Mouse (Mus musculus) hematopoietic stem cell, adult 5-6 weeks (primary cell): ENCODE measurements around the gene Zkscan7. TPM values are rescaled to one million over a fixed set of nuclear protein-coding genes. Genes with fewer than 3 reads are reported as not detected.
A peak's percentile ranks its signal among the peaks of the same experiment; 100 is the strongest.

ENCODE experiments used
- ATAC-seq, 2 experiments: fragments of 125-278 bp in 1 of 2; replicated peaks in 1 of 2; 2 replicates each; pipeline ENCODE4 v1.8.0; 2016 to 2017; ENCODE audit warnings: inconsistent platforms in 2 of 2, mild to moderate bottlenecking in 2 of 2, moderate number of reproducible peaks in 2 of 2, low read depth in 1 of 2, moderate TSS enrichment in 1 of 2; ENCODE audit not compliant: low FRiP score in 2 of 2, poor library complexity in 2 of 2, severe bottlenecking in 2 of 2, insufficient read depth in 1 of 2, low TSS enrichment in 1 of 2
- total RNA-seq: library from RNA; stranded (forward); fragments of 172-1452, 232-1000 nt; gene quantifications from 2 replicates; pipeline ENCODE4 v1.2.3, GENCODE M21; 2017

Gene Zkscan7
- total RNA-seq, 1 experiment from 2014 or later, result 5.1 TPM

DNA sequence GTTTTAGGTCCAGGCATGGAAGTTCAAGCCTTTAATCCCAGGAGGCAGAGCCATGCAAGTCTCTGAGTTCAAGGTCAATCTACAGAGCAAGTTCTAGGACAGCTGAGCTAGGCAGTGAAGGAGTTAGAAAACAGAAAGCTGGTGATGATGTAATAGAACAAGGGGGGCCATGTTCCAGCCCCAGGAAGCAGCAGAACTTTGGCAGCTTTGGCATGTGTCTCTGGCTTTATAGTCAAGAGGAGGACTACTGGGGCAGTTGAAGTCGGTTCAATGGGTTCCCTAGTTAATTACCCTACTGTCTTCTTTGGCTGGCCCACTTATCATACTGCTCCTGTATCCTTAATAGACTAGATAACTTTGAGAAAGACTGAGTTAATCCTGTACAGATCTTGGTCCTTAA is 10.8 kb upstream of the Zkscan7 start:
- ATAC-seq, result no peak

DNA sequence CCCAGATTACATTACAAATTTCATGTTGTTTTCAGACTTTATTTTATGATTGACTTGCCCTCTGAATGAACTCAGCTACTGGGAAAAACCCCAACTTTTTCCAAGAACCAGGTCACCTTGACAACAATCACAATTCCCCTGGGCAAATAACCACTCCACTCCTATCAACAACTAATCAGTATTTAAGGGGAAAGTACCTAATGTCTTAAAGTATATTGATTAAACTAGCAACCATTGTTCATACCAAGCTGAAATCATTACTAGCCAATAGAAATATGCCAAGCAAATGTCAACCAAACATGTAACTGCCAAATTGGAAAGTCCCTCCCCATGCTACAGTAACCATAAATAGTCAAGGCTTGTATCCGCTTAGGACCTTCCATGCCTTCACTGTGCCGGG is 10.3 kb upstream of the Zkscan7 start:
- no peak for ATAC-seq

DNA sequence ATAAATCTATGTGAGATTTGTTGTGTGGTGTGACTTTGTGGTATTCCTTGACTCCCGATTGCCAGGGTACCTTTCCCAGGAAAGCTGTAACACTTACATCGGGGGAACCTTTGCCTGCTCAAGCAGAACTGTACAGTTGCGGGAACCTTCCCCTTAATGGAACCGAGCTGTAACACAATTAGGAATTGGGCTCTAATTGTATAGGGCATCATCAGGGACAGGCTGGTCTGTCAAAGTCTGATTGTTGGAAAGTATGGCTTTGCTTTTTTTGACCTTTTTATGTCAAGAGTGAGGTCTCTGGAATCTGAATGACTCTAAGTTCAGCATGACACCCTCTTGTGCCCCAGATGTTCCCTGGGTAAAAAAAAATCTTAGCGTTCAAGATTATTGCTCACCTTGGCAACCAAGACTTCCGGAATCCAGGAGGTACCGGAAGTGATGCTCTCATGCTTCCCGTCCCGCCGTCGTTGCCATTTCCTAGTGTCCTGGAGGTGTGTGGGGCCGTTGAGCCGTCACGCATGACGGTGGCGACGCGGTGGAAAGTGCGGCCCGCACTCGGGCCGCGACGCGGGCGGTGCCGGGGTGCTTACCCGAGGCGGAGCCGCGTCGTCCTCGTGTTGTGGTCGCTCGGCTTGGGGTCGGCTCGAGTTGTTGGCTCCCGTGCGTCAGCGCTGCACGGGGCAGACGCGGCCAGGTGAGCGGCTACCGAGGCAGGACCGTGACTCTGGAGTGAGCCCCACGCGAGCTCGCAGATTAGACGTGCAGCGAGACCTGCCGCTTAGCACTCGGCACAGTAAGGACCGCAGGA is 1.1 kb downstream of the Zkscan7 start:
- peak; percentile 46 to 87 for ATAC-seq

GRCm38 (mm10) chr9:122901047-122901446 is 15.6 kb downstream of the Zkscan7 start:
- no peak for ATAC-seq

- peak; percentile 81 to 90 for ATAC-seq
Observed at GRCm38 (mm10) chr9:122902717-122903535, 17.4 kb downstream of the Zkscan7 start.

DNA sequence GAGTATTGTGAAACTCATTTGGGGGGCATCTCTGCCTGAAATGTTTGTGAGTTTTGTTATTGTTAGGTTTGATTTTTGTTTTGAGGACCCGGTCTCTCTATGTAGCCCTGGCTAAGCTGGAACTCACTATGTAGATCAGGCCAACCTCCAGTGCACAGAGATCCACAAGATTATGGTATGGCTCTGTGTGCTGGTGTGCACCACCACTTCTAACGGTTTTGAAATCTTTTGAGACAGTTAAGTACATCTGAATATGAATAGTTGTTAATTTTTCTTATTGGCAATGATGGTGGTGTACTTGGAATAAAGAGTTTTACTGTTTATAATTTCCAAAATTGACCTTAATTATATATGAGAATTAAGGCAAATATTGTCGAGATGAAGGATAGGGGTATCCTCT is 37.0 kb downstream of the Zkscan7 start:
- ATAC-seq, result no peak

DNA sequence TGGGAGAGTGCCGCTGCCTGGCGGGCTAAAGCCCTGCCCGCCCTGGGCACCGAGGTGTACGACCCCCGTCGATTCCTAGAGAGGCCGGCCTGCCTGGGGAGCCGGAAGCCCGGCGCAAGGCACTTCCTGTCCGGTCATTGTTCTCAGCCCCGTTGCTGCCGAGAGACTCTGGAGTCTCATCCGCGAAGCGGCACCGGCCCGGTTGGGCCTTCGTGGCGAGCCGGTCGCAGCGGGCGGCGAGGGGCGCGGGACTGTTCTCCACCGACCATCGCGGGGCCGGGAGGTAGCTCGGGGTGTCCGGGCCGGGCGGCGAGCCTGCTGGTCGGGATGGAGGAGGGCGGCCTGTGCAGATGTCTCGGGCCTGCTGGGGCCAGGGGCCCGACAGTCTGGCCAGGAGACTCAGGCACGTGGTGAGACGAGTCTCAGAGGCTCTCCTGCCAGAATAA is 37.5 kb downstream of the Zkscan7 start, which contains the start of gene Zfp105:
Zfp105 (plus strand) TSS at position 137 of the 446 bp plus-strand sequence.
- ATAC-seq, result 0 out of 4 replicates have a peak, but pooled peaks of 1 of the 2 experiments have one; percentile 14

- ATAC-seq, result no peak
Observed at GRCm38 (mm10) chr9:122928915-122929314, 43.4 kb downstream of the Zkscan7 start.

Other genes starting within 250 kb of the Zkscan7 start
- not detected in 2 replicates for gene Topaz1, start 138.3 kb upstream of the Zkscan7 start, total RNA-seq
- gene Tcaim, start 80.1 kb upstream of the Zkscan7 start, total RNA-seq, result 11.8 and 13.2 TPM in 2 replicates
- gene Gm35549, start 41.6 kb upstream of the Zkscan7 start, total RNA-seq, result not detected in 2 replicates
- gene Zfp445, start 19.7 kb upstream of the Zkscan7 start, total RNA-seq, result 91.8 and 114 TPM in 2 replicates
- gene Zfp105, start 37.4 kb downstream of the Zkscan7 start, total RNA-seq, result 1.9 TPM in 1 of 2 replicates, not detected in the other
- gene 1110059G10Rik, start 65.3 kb downstream of the Zkscan7 start, total RNA-seq, result 33.7 and 35.9 TPM in 2 replicates
- 192 and 228 TPM in 2 replicates for gene Kif15, start 65.4 kb downstream of the Zkscan7 start, total RNA-seq
- 16.7 and 23.2 TPM in 2 replicates for gene Tmem42, start 135.6 kb downstream of the Zkscan7 start, total RNA-seq
- gene Tgm4, start 149.0 kb downstream of the Zkscan7 start, total RNA-seq, result 0.38 TPM in 1 of 2 replicates, not detected in the other
- 38.2 and 39.2 TPM in 2 replicates for gene Zdhhc3, start 227.5 kb downstream of the Zkscan7 start, total RNA-seq
- 77.9 and 110 TPM in 2 replicates for gene Exosc7, start 227.5 kb downstream of the Zkscan7 start, total RNA-seq